Mouse (Mus musculus) erythroblast, embryonic 14.5 days (primary cell): ENCODE measurements around the gene Fer.

ENCODE experiments used
- GATA1 ChIP-seq: IDR thresholded peaks from 2 replicates; pipeline ENCODE4 v1.6.1; 2012; ENCODE audit warnings: low read length, inconsistent platforms, mixed read lengths
- TAL1 ChIP-seq: IDR thresholded peaks from 3 replicates; pipeline ENCODE4 v1.6.1; 2012; ENCODE audit warnings: low read length, inconsistent platforms, mixed read lengths

GRCm38 (mm10) chr17:63828561-63829332, 34.1 kb upstream of the Fer start:
- TF ChIP-seq TAL1 (no peak), GATA1 (no peak)
